Mouse (Mus musculus) fibroblast of lung, adult 2 months (primary cell): ENCODE results near the gene Sh3pxd2b.

Source experiments
- DNase-seq: peaks from one replicate; pipeline ENCODE4 v3.0.0-alpha.2; 2011; ENCODE audit warnings: low read depth

The Sh3pxd2b gene

GRCm38 (mm10) chr11:32425043-32425658 is 77.5 kb downstream of the Sh3pxd2b start:
- no peak for DNase-seq

- DNase-seq = no peak
These were observed 79.9 kb downstream of the Sh3pxd2b start for GRCm38 (mm10) chr11:32427537-32427936.

- DNase-seq = peak; percentile 84
These were observed 87.9 kb downstream of the Sh3pxd2b start for GRCm38 (mm10) chr11:32435410-32436060.

- no peak for DNase-seq
These were observed 95.0 kb downstream of the Sh3pxd2b start for GRCm38 (mm10) chr11:32442576-32442975.

GRCm38 (mm10) chr11:32444266-32444665 is 96.6 kb downstream of the Sh3pxd2b start:
- no peak for DNase-seq

GRCm38 (mm10) chr11:32445135-32445534 is 97.5 kb downstream of the Sh3pxd2b start:
- DNase-seq = no peak

- DNase-seq = no peak
These were observed 98.1 kb downstream of the Sh3pxd2b start for GRCm38 (mm10) chr11:32445637-32446226.

- DNase-seq = no peak
These were observed 102.6 kb downstream of the Sh3pxd2b start for GRCm38 (mm10) chr11:32450216-32450615.

GRCm38 (mm10) chr11:32451306-32451705 is 103.7 kb downstream of the Sh3pxd2b start:
- no peak for DNase-seq

- DNase-seq = no peak
These were observed 105.1 kb downstream of the Sh3pxd2b start for GRCm38 (mm10) chr11:32452745-32453144.

GRCm38 (mm10) chr11:32453353-32453915 is 105.8 kb downstream of the Sh3pxd2b start:
- no peak for DNase-seq

- DNase-seq = no peak
These were observed 106.7 kb downstream of the Sh3pxd2b start for GRCm38 (mm10) chr11:32454231-32454799.

GRCm38 (mm10) chr11:32454800-32455506 is 107.3 kb downstream of the Sh3pxd2b start, which contains the start of gene Ubtd2:
Ubtd2 (plus strand) TSS chr11:32455370.
- DNase-seq = peak; percentile 68

- DNase-seq = no peak
These were observed 108.0 kb downstream of the Sh3pxd2b start for GRCm38 (mm10) chr11:32455507-32456141.

GRCm38 (mm10) chr11:32456356-32456755 is 108.7 kb downstream of the Sh3pxd2b start:
- no peak for DNase-seq

- no peak for DNase-seq
These were observed 116.7 kb downstream of the Sh3pxd2b start for GRCm38 (mm10) chr11:32464282-32464681.

- DNase-seq = no peak
These were observed 124.3 kb downstream of the Sh3pxd2b start for GRCm38 (mm10) chr11:32471925-32472324.

GRCm38 (mm10) chr11:32474725-32475124 is 127.1 kb downstream of the Sh3pxd2b start:
- no peak for DNase-seq

- no peak for DNase-seq
These were observed 128.0 kb downstream of the Sh3pxd2b start for GRCm38 (mm10) chr11:32475487-32476236.
